Mouse (Mus musculus) adrenal gland, adult 8-10 months (tissue): ENCODE results near the gene Gm45785. TPM values are rescaled to one million over a fixed set of nuclear protein-coding genes. Genes with fewer than 3 reads are reported as not detected.
A peak's percentile ranks its signal among the peaks of the same experiment; 100 is the strongest.

ENCODE experiments used
- DNase-seq: peaks from one replicate; pipeline ENCODE4 v3.0.0; 2022
- total RNA-seq, 4 experiments: library from RNA; stranded (reverse); gene quantifications; 2 replicates each; pipeline ENCODE4 v1.2.4; 2022

Gene Gm45785
- total RNA-seq, 4 experiments from 2014 or later: 1.0 to 1.2 TPM; not detected in 2

GRCm38 (mm10) chr7:140857550-140858505, 1.7 kb upstream of the Gm45785 start, which contains the start of gene Bet1l:
Bet1l (minus strand) TSS chr7:140857577.
- no peak for DNase-seq

GRCm38 (mm10) chr7:140856785-140857549, 836 bp upstream of the Gm45785 start, which contains the start of gene Ric8a:
Ric8a (plus strand) TSS chr7:140856957.
- peak; percentile 92 for DNase-seq

GRCm38 (mm10) chr7:140855181-140855580, 950 bp downstream of the Gm45785 start:
- DNase-seq: no peak

GRCm38 (mm10) chr7:140854483-140854882, 1.6 kb downstream of the Gm45785 start:
- DNase-seq: no peak

- DNase-seq: peak; percentile 76
Measured at GRCm38 (mm10) chr7:140853386-140853785, 2.7 kb downstream of the Gm45785 start.

- DNase-seq: peak; percentile 58
Measured at GRCm38 (mm10) chr7:140851916-140852315, 4.2 kb downstream of the Gm45785 start.

GRCm38 (mm10) chr7:140848591-140848990, 7.5 kb downstream of the Gm45785 start:
- no peak for DNase-seq

- DNase-seq: peak; percentile 75
Measured at GRCm38 (mm10) chr7:140847755-140848580, 8.2 kb downstream of the Gm45785 start, which contains the start of gene Odf3. Odf3 (plus strand) TSS chr7:140847805.

GRCm38 (mm10) chr7:140846676-140847075, 9.5 kb downstream of the Gm45785 start:
- DNase-seq: no peak

GRCm38 (mm10) chr7:140845683-140846082, 10.4 kb downstream of the Gm45785 start:
- DNase-seq: no peak

- DNase-seq: peak; percentile 79
Measured at GRCm38 (mm10) chr7:140844905-140845665, 11.0 kb downstream of the Gm45785 start, which contains the start of gene Scgb1c1. Scgb1c1 (plus strand) TSS chr7:140845547.

GRCm38 (mm10) chr7:140843806-140844205, 12.3 kb downstream of the Gm45785 start:
- DNase-seq: no peak

GRCm38 (mm10) chr7:140840750-140841735, 15.1 kb downstream of the Gm45785 start:
- no peak for DNase-seq

GRCm38 (mm10) chr7:140839556-140839955, 16.6 kb downstream of the Gm45785 start:
- DNase-seq: no peak

- DNase-seq: no peak
Measured at GRCm38 (mm10) chr7:140836243-140837115, 19.7 kb downstream of the Gm45785 start.

GRCm38 (mm10) chr7:140835758-140836087, 20.4 kb downstream of the Gm45785 start:
- DNase-seq: no peak

- DNase-seq: no peak
Measured at GRCm38 (mm10) chr7:140834968-140835757, 21.0 kb downstream of the Gm45785 start, which contains the start of gene Urah. Urah (plus strand) TSS chr7:140835018.

- no peak for DNase-seq
Measured at GRCm38 (mm10) chr7:140833341-140833740, 22.8 kb downstream of the Gm45785 start.
